Mouse (Mus musculus) layer of hippocampus, adult 11-12 months (tissue): ENCODE data around the gene Svopl.

Experiments used
- DNase-seq: peaks from one replicate; pipeline ENCODE4 v3.0.0; 2022; ENCODE audit warnings: low spot score

The Svopl gene

DNA sequence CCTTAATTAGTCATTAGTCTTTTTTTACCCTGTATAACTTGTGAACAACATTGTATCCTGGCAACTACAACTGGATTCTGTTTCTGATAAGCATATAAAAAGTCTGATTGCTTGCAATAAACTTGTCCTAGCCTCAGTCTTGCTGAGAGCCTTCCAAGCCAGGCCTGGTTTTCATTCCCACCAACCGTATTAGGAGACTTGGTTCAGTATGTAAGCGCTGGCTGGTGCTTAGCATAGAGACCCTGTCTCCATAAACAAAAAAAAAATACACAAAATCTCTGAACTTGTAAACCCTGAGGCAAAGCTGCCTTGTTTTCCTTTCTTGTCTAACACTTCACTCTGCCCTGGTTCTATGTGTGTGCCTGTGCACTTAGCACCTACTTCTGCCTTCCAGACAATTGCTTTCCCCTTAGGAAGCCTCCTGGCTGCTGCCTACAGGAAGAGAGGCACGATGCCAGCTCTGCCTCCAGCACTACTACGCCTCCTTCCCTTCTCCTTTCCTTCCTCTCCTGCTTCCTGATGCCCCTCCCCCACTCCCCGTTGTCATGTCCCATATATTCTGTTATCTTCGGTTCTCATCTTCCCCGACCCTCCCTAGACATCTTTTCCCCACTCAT lies 14.8 kb downstream of the Svopl start:
- no peak for DNase-seq

DNA sequence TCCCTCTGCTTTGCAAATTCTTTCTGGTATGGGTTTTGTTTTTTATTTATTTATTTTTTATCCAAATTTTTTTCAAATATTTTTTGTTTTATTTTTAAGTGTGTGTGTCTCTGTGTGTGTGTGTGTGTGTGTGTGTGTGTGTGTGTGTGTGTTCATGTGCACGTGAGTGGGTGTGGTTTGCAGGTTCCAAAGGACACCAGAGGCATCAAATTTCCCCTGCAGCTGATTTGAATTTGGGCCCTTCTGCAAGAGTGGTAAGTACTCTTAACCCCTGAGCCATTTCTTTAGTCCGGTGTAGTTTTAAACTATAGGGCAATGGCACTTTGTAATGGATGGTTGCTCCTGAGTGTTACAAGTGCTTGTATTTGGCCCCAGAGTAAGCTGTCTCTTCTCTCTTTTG lies 18.6 kb downstream of the Svopl start:
- DNase-seq, result no peak

DNA sequence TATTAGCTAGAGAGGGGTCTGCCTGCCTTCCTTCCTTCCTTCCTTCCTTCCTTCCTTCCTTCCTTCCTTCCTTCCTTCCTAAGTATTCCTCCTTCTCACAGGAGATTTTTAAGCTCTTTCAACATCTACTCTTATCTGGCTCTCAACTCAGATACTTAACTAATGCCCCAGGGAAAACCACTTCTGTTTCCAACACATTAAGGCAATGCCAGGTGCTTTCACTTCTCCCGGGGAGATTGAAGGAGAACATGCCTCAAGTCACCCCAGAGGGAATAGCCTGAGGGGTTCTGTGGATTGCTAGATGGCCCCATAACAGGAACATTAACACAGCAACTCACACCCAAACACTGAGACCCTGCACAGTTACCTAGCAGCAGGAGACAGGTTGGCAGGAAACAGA lies 19.0 kb downstream of the Svopl start:
- no peak for DNase-seq

DNA sequence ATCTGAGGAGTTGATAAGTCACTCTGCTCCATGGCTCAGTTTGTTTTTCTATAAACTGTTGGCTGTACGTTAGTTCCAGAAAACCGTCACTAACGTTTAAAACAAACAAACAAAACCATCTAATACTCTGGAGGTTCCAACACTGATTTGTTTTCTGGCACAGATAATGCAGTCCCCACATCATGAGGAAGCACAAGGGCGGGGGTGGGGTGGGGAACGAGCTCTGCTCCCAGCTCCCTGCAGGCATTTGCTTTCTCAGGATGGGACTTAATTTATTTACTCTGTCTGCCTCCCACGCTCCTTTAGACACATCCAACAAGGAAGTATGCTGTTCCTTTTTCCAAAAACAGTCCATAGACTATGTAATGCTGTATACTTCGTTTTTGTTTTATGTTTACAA lies 23.5 kb downstream of the Svopl start:
- DNase-seq, result no peak

DNA sequence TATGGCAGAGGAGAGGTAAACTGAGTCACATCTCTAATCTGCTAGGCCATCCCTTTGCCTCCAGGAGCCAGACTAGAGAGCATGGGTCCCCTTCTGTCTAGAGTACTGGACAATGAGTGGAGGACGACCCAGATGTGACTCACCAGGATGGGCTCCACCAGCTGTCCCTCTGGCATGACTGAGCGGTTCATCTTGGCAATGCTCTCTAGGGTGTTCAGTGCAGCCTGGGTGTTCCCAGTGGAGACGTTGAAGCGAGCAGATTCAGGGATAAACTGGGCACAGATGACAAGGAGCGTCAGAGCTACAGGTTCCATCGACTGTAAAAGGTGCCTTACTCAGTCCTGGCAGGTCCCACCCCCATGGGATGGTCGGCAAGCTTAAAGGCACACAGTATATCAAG lies 25.4 kb downstream of the Svopl start:
- no peak for DNase-seq

DNA sequence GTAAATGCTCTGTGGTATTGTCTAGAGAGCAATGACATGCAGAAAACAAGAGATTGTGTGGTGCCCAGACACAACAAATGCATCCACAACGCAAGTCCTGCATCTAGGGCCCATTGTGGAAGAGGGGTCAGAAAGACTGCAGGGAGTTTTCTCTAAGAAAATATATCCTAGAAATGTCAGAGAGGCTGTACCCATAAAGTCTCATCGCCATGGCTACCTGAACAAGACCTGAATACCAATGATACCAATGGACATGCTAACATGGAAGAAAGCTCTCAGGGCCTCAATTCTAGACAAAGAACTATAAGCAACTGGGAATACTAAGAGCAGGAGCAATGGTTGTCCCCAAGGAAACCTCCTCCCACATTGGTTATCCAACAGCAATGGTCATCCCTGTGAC lies 34.0 kb downstream of the Svopl start:
- no peak for DNase-seq

DNA sequence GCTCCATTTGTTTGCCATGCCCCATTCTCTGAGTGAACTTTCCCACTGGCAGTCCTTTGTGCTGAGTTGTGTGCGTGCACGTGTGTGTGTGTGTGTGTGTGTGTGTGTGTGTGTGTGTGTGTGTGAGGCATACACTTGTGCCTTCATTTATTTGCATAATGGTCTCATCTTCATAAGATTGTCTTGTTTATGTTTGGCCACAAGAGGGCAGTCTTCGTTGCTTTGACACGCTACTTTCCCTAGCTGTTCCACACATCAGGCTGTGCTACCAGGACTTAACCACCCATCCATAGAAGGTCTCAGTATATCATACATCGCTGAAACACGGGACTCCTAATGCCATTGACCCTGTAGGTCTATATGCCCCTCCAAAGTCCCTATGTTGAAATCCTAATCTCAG lies 39.3 kb downstream of the Svopl start:
- peak; percentile 65 for DNase-seq

DNA sequence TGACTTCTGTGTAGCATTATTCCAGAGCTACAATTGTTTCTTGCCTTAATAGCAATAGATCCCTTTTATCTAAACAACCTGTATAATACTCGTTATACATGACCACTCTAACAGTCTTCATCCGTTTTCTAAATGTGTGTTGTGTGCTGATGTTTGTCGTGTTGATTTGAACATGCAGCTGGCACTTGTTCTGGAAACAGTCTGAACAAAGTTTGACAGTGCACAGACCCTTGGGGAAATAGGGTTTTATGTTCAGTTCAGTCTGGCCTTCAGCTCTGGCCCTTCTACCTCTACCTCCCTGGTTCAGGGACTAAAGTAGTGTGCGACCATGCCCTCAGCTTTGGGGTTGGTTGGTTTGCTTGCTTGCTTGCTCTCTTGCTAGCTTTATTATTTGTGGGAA lies 79.4 kb downstream of the Svopl start:
- no peak for DNase-seq

DNA sequence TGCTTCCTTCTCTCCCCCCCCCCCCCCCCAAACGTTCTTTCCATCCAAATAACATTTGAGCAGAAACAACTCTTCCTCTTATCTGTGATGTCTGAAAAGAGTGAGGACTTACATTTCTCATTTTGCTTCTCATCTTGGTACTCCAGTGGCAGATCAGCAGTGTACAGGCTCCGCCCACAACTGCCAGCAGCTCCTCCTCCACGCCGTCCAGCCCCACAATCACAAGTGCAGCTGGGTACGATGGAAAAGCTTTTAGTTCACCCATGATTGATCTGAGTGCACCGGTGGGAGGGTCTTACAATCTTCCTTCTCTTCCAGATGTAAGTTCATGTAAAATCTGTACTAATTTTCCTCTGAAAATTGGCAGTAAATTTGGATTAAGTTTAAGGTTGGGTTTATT lies 95.5 kb downstream of the Svopl start:
- DNase-seq, result no peak

DNA sequence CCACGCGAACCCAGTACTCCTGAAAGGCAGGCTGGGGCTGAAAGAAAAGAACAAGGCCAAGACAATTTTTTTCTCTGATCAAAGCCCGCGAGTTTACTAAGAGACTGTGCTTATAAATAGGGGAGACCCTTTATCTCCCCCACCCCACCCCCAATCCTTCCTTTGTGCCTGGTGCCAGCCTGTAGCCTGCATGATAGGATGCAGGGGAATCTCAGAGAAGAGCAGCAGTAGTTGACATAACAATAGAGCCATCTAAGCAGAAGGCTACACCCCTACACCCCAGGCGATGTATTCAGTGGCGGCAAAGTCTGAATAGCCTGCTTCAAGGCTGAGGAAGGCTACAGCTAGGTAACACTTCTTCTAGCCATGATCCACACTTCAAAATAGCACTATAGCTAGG lies 110.3 kb downstream of the Svopl start:
- DNase-seq, result no peak
